Mouse (Mus musculus): Measurements from ENCODE around the gene 4930412O13Rik. TPM values are rescaled to one million over a fixed set of nuclear protein-coding genes. Genes with fewer than 3 reads are reported as not detected.

Gene 4930412O13Rik
- polyA plus RNA-seq, 2 experiments, result not detected

DNA sequence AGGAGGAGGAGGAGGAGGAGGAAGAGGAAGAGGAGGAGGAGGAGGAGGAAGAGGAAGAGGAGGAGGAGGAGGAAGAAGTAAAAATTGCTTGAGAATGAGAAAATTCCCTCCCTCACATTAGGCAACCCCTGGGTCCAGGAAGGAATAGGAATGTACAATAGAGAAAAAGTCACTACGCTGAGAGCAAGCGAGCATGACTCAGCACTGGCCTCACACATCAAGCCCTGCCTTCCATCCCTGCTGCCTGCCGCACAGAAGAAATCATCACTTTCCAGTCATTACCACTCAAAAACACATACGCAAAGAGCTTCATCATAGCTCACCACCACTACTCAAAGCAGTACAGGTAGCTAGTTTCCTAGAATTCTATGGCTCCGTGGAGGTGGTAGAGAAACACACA lies 20.4 kb upstream of the 4930412O13Rik start:
- no peak for TF ChIP-seq CTCF (IDR thresholded peaks at IDR 0.05; ENCODE audit: low read depth)
- TF ChIP-seq EP300 (IDR thresholded peaks at IDR 0.05; ENCODE audit: low read depth), result no peak
- ATAC-seq (ENCODE audit: insufficient read depth) (no peak), DNase-seq (ENCODE audit: low read depth in 3 of 3, low spot score in 3 of 3) (no peak)
- Histone ChIP-seq H3K27ac (no peak overlapping the region), H3K4me3 (ENCODE audit: insufficient read depth in 1 of 2, low read depth in 2 of 2, low read length in 2 of 2) (no peak overlapping the region), H3K9ac (replicated peaks) (no peak overlapping the region), H3K4me2 (ENCODE audit: low read depth) (no peak overlapping the region), H3K36me3 (replicated peaks; ENCODE audit: control insufficient read depth, insufficient read depth, low read depth) (no peaks in the 10 kb centered on the region), H3K9me3 (ENCODE audit: control insufficient read depth, low read length) (no peaks in the 10 kb centered on the region), H3K4me1 (replicated peaks; ENCODE audit: control insufficient read depth in 2 of 2, insufficient read depth in 2 of 2, low read length in 1 of 2) (no peaks in the 10 kb centered on the region), H3K27me3 (ENCODE audit: control insufficient read depth, insufficient read depth, low read length) (no peaks in the 10 kb centered on the region)
- WGBS (ENCODE audit: insufficient replicate concordance), result 44% methylated on average over 5 of the region's 5 CpGs

DNA sequence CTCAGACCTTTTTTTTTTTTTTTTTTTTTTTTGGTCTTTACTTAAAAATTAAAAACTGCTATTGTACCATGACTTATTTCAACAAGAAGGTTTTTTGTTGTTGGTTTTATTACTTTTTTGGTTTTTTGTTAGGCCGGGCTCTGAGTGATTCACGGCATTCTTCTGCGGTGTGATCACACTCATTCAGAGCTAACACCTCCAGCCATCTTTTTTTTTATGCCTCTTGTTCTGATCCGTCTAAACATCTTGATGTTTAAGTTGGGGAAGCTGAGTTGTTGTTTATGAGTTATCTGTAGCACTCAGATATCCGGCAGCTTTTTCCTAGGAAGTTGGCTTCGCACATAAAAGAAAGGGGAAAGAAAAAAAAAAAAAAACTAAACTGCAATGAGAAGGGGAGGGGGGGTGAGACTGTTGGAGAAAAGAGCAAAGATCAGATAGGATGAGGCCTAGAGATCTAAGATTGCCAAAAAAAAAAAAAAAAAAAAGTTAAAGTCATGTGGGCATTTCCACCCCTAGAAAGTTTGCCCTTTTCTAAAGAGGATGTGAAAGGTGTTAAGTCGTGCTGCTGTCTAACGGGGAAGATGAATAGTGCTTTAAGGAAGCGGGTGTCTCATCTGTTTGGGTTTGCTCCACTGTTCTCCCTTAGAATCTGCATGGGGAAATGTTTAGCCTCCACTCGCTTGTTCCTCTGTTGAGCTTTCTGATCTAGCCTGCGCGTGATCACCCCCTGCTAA lies 13.8 kb upstream of the 4930412O13Rik start:
- WGBS (ENCODE audit: insufficient replicate concordance), result 26% methylated on average over 12 of the region's 12 CpGs
- no peak overlapping the region for H3K27ac ChIP-seq
- H3K4me3 ChIP-seq (ENCODE audit: insufficient read depth in 1 of 2, low read depth in 2 of 2, low read length in 2 of 2), result no peak overlapping the region
- DNase-seq (ENCODE audit: low read depth in 3 of 3, low spot score in 3 of 3), result no peak
- ATAC-seq (ENCODE audit: insufficient read depth), result no peak
- H3K36me3 ChIP-seq (replicated peaks; ENCODE audit: control insufficient read depth, insufficient read depth, low read depth), result no peaks in the 10 kb centered on the region
- no peaks in the 10 kb centered on the region; a peak in 1 of 4 replicates for H3K4me1 ChIP-seq (replicated peaks; ENCODE audit: control insufficient read depth in 2 of 2, insufficient read depth in 2 of 2, low read length in 1 of 2)
- no peak overlapping the region for H3K9ac ChIP-seq (replicated peaks)
- peaks cover 3% of the 10 kb centered on the region for H3K27me3 ChIP-seq (ENCODE audit: control insufficient read depth, insufficient read depth, low read length)
- no peak overlapping the region for H3K4me2 ChIP-seq (ENCODE audit: low read depth)
- TF ChIP-seq EP300 (IDR thresholded peaks at IDR 0.05; ENCODE audit: low read depth), result no peak
- TF ChIP-seq CTCF (IDR thresholded peaks at IDR 0.05; ENCODE audit: low read depth), result no peak
- H3K9me3 ChIP-seq (ENCODE audit: control insufficient read depth, low read length), result no peaks in the 10 kb centered on the region

DNA sequence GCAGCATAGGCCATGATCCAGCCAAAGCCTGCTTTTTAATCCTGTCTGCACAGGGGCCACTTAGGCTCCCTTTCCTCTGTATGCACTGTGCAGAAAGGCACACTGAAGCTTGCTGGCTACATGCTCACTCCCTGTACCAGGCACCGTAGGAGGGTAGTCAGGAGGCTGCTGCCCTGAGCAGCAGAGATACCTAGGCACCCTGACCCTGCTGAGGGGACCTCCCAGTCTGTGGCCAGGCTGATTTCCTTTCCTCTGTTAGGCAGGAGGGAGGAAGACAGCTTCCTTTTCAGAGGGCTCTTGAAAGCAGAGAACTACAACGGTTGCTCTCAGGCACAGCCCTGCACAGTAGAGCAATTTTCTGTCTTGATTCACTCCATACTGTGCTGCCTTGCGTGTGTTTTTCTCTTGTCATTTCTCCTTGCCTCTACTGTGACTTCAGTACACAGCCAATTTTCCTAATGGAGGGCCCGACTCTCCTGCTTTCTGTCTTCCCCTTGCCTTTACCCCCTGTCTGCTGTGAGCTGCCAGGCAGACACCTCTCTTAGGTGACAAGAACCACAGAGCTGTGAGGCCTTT lies 9.8 kb upstream of the 4930412O13Rik start:
- TF ChIP-seq CTCF (IDR thresholded peaks at IDR 0.05; ENCODE audit: low read depth), result no peak
- TF ChIP-seq EP300 (IDR thresholded peaks at IDR 0.05; ENCODE audit: low read depth), result no peak
- Histone ChIP-seq H3K9ac (replicated peaks) (no peak overlapping the region), H3K27ac (no peak overlapping the region), H3K4me1 (replicated peaks; ENCODE audit: control insufficient read depth in 2 of 2, insufficient read depth in 2 of 2, low read length in 1 of 2) (peaks cover 0 to 2% of the 10 kb centered on the region in 2 experiments; a peak in 2 of 4 replicates), H3K4me3 (ENCODE audit: insufficient read depth in 1 of 2, low read depth in 2 of 2, low read length in 2 of 2) (no peak overlapping the region), H3K36me3 (replicated peaks; ENCODE audit: control insufficient read depth, insufficient read depth, low read depth) (no peaks in the 10 kb centered on the region), H3K4me2 (ENCODE audit: low read depth) (no peak overlapping the region), H3K9me3 (ENCODE audit: control insufficient read depth, low read length) (no peaks in the 10 kb centered on the region), H3K27me3 (ENCODE audit: control insufficient read depth, insufficient read depth, low read length) (peaks cover 33% of the 10 kb centered on the region)
- no peak for DNase-seq (ENCODE audit: low read depth in 3 of 3, low spot score in 3 of 3)
- whole genome bisulfite sequencing (ENCODE audit: insufficient replicate concordance), result 17% methylated on average over 4 of the region's 4 CpGs
- ATAC-seq (ENCODE audit: insufficient read depth), result no peak

DNA sequence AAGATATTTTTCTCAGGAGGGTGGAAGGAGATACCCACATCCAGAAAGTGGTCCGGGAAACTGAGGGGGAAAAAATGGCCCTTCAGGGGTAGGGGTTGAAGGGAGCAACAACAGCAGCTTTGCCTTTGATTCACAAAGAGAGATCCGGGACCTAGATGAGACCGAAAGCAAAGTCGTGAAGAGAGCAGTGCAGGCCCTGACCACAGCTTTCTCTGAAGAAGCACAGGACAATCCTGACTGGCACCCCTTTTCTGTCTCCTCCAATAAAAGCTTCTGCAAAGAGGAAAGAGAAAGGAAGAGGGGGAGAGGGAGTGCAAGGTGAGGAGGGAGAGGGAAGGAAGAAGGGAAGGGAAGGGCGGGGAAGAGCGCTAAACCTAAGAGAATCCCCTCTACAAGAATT lies 9.3 kb upstream of the 4930412O13Rik start:
- Histone ChIP-seq H3K27ac (no peak overlapping the region), H3K27me3 (ENCODE audit: control insufficient read depth, insufficient read depth, low read length) (peaks cover 38% of the 10 kb centered on the region)

DNA sequence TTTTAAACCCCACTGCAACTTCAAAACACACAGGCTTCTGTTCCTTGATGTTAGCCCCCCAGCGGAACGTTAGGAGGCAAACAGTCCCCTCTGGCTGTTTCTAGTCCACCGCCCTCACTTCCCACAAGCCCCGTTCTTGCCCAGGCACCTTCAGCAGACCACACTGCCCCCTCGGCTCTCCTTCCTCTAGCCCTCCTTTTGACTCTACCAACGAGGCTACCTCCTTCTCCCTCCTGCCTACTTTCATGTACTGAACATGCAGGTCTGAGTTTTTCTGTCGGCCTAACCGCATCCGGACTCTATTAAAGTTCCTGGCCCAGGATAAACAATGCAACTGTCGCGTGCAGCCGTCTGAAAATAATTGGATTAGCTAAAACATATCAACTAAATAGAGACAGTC lies 8.4 kb upstream of the 4930412O13Rik start:
- no peak overlapping the region for H3K4me2 ChIP-seq (ENCODE audit: low read depth)

More for the DNA sequence above, 9.3 kb upstream of the 4930412O13Rik start:
- TF ChIP-seq EP300 (IDR thresholded peaks at IDR 0.05; ENCODE audit: low read depth), result no peak
- no peak for TF ChIP-seq CTCF (IDR thresholded peaks at IDR 0.05; ENCODE audit: low read depth)
- Histone ChIP-seq H3K4me2 (ENCODE audit: low read depth) (no peak overlapping the region), H3K4me1 (replicated peaks; ENCODE audit: control insufficient read depth in 2 of 2, insufficient read depth in 2 of 2, low read length in 1 of 2) (peaks cover 0 to 2% of the 10 kb centered on the region in 2 experiments; a peak in 2 of 4 replicates), H3K4me3 (ENCODE audit: insufficient read depth in 1 of 2, low read depth in 2 of 2, low read length in 2 of 2) (no peak overlapping the region), H3K9ac (replicated peaks) (no peak overlapping the region), H3K36me3 (replicated peaks; ENCODE audit: control insufficient read depth, insufficient read depth, low read depth) (no peaks in the 10 kb centered on the region), H3K9me3 (ENCODE audit: control insufficient read depth, low read length) (no peaks in the 10 kb centered on the region)
- DNase-seq (ENCODE audit: low read depth in 3 of 3, low spot score in 3 of 3) (no peak), ATAC-seq (ENCODE audit: insufficient read depth) (no peak)
- WGBS (ENCODE audit: insufficient replicate concordance), result 22% methylated on average over 6 of the region's 6 CpGs

More for the DNA sequence above, 8.4 kb upstream of the 4930412O13Rik start:
- WGBS (ENCODE audit: insufficient replicate concordance), result 10% methylated on average over 12 of the region's 12 CpGs
- ATAC-seq (ENCODE audit: insufficient read depth), result no peak
- H3K4me3 ChIP-seq (ENCODE audit: insufficient read depth in 1 of 2, low read depth in 2 of 2, low read length in 2 of 2), result no peak overlapping the region
- TF ChIP-seq CTCF (IDR thresholded peaks at IDR 0.05; ENCODE audit: low read depth) (no peak), EP300 (IDR thresholded peaks at IDR 0.05; ENCODE audit: low read depth) (no peak)
- H3K9ac ChIP-seq (replicated peaks), result no peak overlapping the region
- peaks cover 47% of the 10 kb centered on the region for H3K27me3 ChIP-seq (ENCODE audit: control insufficient read depth, insufficient read depth, low read length)
- no peak for DNase-seq (ENCODE audit: low read depth in 3 of 3, low spot score in 3 of 3)
- no peak overlapping the region for H3K27ac ChIP-seq
- peaks cover 0 to 2% of the 10 kb centered on the region in 2 experiments; a peak in 2 of 4 replicates for H3K4me1 ChIP-seq (replicated peaks; ENCODE audit: control insufficient read depth in 2 of 2, insufficient read depth in 2 of 2, low read length in 1 of 2)
- H3K36me3 ChIP-seq (replicated peaks; ENCODE audit: control insufficient read depth, insufficient read depth, low read depth), result no peaks in the 10 kb centered on the region
- H3K9me3 ChIP-seq (ENCODE audit: control insufficient read depth, low read length), result no peaks in the 10 kb centered on the region
